Mouse (Mus musculus): ENCODE measurements around the gene Ap1s1. TPM values are rescaled to one million over a fixed set of nuclear protein-coding genes. Genes with fewer than 3 reads are reported as not detected.

The Ap1s1 gene
- 284 and 285 TPM in 2 replicates for polyA plus RNA-seq (2015; fragmentation: Nextera tagmentation; extraction: Ambion mirVana)

- peak; percentile 94 for ATAC-seq
- peak within 1 kb of the TSS; percentile 86 for H3K27ac ChIP-seq (ENCODE audit: low read length)
- WGBS, result under 1% methylated on average over 48 of the region's 48 CpGs
Measured at GRCm38 (mm10) chr5:137045402-137046323, at the start of gene Ap1s1. Ap1s1 (minus strand) TSS chr5:137046135.

GRCm38 (mm10) chr5:137095135-137095534 is 49.2 kb upstream of the Ap1s1 start:
- H3K27me3 ChIP-seq (replicated peaks; ENCODE audit: control insufficient read depth, insufficient read depth, low read length), result no peaks in the 10 kb centered on the region
- no peak overlapping the region for H3K4me2 ChIP-seq (ENCODE audit: low read depth, low read length)
- no peak for ATAC-seq
- 0 out of 2 replicates have a peak, but pooled peaks cover 3% of the 10 kb centered on the region for H3K4me1 ChIP-seq (ENCODE audit: control insufficient read depth, insufficient read depth, low read length)
- H3K36me3 ChIP-seq (ENCODE audit: control insufficient read depth, insufficient read depth, low read length), result no peaks in the 10 kb centered on the region
- H3K9ac ChIP-seq (ENCODE audit: low read depth, low read length), result no peak overlapping the region
- 90% methylated on average over 10 of the region's 10 CpGs for WGBS
- H3K27ac ChIP-seq (ENCODE audit: low read length), result no peak overlapping the region
- H3K9me3 ChIP-seq (ENCODE audit: control insufficient read depth, low read length), result no peaks in the 10 kb centered on the region
- no peak overlapping the region for H3K4me3 ChIP-seq (ENCODE audit: low read length)

More at GRCm38 (mm10) chr5:137045402-137046323, at the start of gene Ap1s1:
- Histone ChIP-seq H3K9ac (ENCODE audit: low read depth, low read length) (peak within 1 kb of the TSS; percentile 74), H3K4me1 (ENCODE audit: control insufficient read depth, insufficient read depth, low read length) (peaks cover 7% of the 10 kb centered on the region; the same call in 1 of the 2 replicates), H3K36me3 (ENCODE audit: control insufficient read depth, insufficient read depth, low read length) (peaks cover 14% of the 10 kb centered on the region; the same call in 1 of the 2 replicates), H3K27me3 (replicated peaks; ENCODE audit: control insufficient read depth, insufficient read depth, low read length) (no peaks in the 10 kb centered on the region), H3K4me2 (ENCODE audit: low read depth, low read length) (peak within 1 kb of the TSS; percentile 82), H3K9me3 (ENCODE audit: control insufficient read depth, low read length) (no peaks in the 10 kb centered on the region), H3K4me3 (ENCODE audit: low read length) (peak within 1 kb of the TSS; percentile 83)

DNA sequence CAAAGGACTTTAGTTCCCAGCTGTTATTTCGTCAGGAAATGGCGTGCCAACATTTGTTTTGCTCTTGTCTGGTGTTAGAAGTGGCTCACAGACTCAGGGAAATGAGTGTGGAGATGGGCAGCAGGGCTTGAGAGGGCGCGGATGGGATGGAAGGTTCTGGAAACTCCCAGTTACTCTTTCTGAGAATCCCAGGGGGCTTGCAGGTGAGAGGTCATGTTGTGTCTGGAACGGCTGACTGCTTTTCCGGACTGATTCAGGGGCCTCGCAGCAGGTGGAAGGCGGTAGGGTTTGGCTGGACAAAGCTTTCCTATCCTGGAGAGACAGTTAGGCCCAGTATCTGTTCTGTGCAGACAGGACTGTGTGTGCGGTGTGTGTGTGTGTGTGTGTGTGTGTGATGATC is 47.8 kb upstream of the Ap1s1 start:
- WGBS, result 75% methylated on average over 9 of the region's 9 CpGs
- H3K27me3 ChIP-seq (replicated peaks; ENCODE audit: control insufficient read depth, insufficient read depth, low read length), result no peaks in the 10 kb centered on the region

DNA sequence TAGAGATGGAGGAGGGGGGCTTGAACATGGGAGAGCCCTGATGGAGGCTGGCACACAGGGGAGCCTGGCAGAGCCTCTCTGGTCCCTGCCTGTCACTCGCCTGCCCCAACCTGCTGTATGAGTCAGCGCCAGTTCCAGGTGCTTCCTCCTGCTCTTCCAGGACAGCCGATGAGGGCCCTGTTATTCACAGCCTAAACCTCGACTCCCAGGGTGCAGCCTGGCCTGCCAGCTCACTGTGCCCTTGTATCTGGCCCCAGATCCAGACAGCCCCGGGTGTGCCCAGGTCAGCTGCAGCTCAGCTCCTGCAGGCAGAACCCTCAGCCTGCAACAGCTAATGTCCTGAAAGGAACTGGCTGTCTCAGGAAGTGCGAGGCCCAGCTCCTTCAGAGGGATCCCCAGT is 45.6 kb upstream of the Ap1s1 start:
- Histone ChIP-seq H3K27ac (ENCODE audit: low read length) (no peak overlapping the region), H3K9ac (ENCODE audit: low read depth, low read length) (no peak overlapping the region), H3K9me3 (ENCODE audit: control insufficient read depth, low read length) (no peaks in the 10 kb centered on the region), H3K36me3 (ENCODE audit: control insufficient read depth, insufficient read depth, low read length) (no peaks in the 10 kb centered on the region), H3K4me3 (ENCODE audit: low read length) (no peak overlapping the region), H3K4me2 (ENCODE audit: low read depth, low read length) (no peak overlapping the region), H3K27me3 (replicated peaks; ENCODE audit: control insufficient read depth, insufficient read depth, low read length) (no peaks in the 10 kb centered on the region), H3K4me1 (ENCODE audit: control insufficient read depth, insufficient read depth, low read length) (0 out of 2 replicates have a peak, but pooled peaks cover 3% of the 10 kb centered on the region)
- 57% methylated on average over 6 of the region's 6 CpGs for WGBS
- ATAC-seq, result no peak

More for the DNA sequence above, 47.8 kb upstream of the Ap1s1 start:
- no peak overlapping the region for H3K4me3 ChIP-seq (ENCODE audit: low read length)
- H3K9me3 ChIP-seq (ENCODE audit: control insufficient read depth, low read length), result no peaks in the 10 kb centered on the region
- no peaks in the 10 kb centered on the region for H3K36me3 ChIP-seq (ENCODE audit: control insufficient read depth, insufficient read depth, low read length)
- no peak overlapping the region for H3K4me2 ChIP-seq (ENCODE audit: low read depth, low read length)
- H3K4me1 ChIP-seq (ENCODE audit: control insufficient read depth, insufficient read depth, low read length), result 0 out of 2 replicates have a peak, but pooled peaks cover 3% of the 10 kb centered on the region
- ATAC-seq, result no peak
- H3K27ac ChIP-seq (ENCODE audit: low read length), result no peak overlapping the region
- no peak overlapping the region for H3K9ac ChIP-seq (ENCODE audit: low read depth, low read length)

- H3K36me3 ChIP-seq (ENCODE audit: control insufficient read depth, insufficient read depth, low read length), result no peaks in the 10 kb centered on the region
- no peak for ATAC-seq
- H3K4me3 ChIP-seq (ENCODE audit: low read length), result no peak overlapping the region
- H3K27ac ChIP-seq (ENCODE audit: low read length), result no peak overlapping the region
- H3K9me3 ChIP-seq (ENCODE audit: control insufficient read depth, low read length), result no peaks in the 10 kb centered on the region
- WGBS, result 68% methylated on average over 10 of the region's 10 CpGs
- H3K9ac ChIP-seq (ENCODE audit: low read depth, low read length), result no peak overlapping the region
- 0 out of 2 replicates have a peak, but pooled peaks cover 2% of the 10 kb centered on the region for H3K4me1 ChIP-seq (ENCODE audit: control insufficient read depth, insufficient read depth, low read length)
- no peak overlapping the region for H3K4me2 ChIP-seq (ENCODE audit: low read depth, low read length)
- no peaks in the 10 kb centered on the region for H3K27me3 ChIP-seq (replicated peaks; ENCODE audit: control insufficient read depth, insufficient read depth, low read length)
Measured at GRCm38 (mm10) chr5:137090870-137091269, 44.9 kb upstream of the Ap1s1 start.

- H3K36me3 ChIP-seq (ENCODE audit: control insufficient read depth, insufficient read depth, low read length), result no peaks in the 10 kb centered on the region
- H3K9me3 ChIP-seq (ENCODE audit: control insufficient read depth, low read length), result no peaks in the 10 kb centered on the region
- 80% methylated on average over 8 of the region's 8 CpGs for WGBS
- ATAC-seq, result no peak
- H3K9ac ChIP-seq (ENCODE audit: low read depth, low read length), result no peak overlapping the region
- H3K4me1 ChIP-seq (ENCODE audit: control insufficient read depth, insufficient read depth, low read length), result no peaks in the 10 kb centered on the region
- no peak overlapping the region for H3K4me2 ChIP-seq (ENCODE audit: low read depth, low read length)
- H3K4me3 ChIP-seq (ENCODE audit: low read length), result no peak overlapping the region
- H3K27me3 ChIP-seq (replicated peaks; ENCODE audit: control insufficient read depth, insufficient read depth, low read length), result no peaks in the 10 kb centered on the region
- H3K27ac ChIP-seq (ENCODE audit: low read length), result no peak overlapping the region
Measured at GRCm38 (mm10) chr5:137087410-137087809, 41.5 kb upstream of the Ap1s1 start.

DNA sequence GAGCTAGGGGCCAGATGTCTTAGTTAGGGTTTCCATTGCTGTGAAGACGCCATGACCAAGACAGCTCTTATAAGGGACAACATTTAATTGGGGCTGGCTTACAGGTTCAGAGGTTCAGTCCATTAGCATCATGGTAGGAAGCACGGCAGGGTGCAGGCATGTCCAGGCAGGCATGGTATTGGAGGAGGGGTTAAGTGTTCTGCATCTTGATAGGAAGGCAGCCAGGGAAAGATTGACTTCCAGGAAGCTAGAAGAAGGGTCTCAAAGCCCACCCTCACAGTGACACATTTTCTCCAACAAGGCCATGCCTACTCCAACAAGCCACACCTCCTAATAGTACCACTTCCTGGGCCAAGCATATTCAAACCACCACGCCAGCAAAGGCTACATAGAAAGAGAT is 39.8 kb upstream of the Ap1s1 start:
- no peak overlapping the region for H3K9ac ChIP-seq (ENCODE audit: low read depth, low read length)
- H3K4me2 ChIP-seq (ENCODE audit: low read depth, low read length), result no peak overlapping the region
- no peak overlapping the region for H3K4me3 ChIP-seq (ENCODE audit: low read length)
- no peaks in the 10 kb centered on the region for H3K36me3 ChIP-seq (ENCODE audit: control insufficient read depth, insufficient read depth, low read length)
- 0 out of 2 replicates have a peak, but pooled peaks cover 1% of the 10 kb centered on the region for H3K4me1 ChIP-seq (ENCODE audit: control insufficient read depth, insufficient read depth, low read length)
- 88% methylated on average over 3 of the region's 3 CpGs for WGBS
- no peak for ATAC-seq
- H3K27ac ChIP-seq (ENCODE audit: low read length), result no peak overlapping the region
- H3K9me3 ChIP-seq (ENCODE audit: control insufficient read depth, low read length), result no peaks in the 10 kb centered on the region
- H3K27me3 ChIP-seq (replicated peaks; ENCODE audit: control insufficient read depth, insufficient read depth, low read length), result no peaks in the 10 kb centered on the region

DNA sequence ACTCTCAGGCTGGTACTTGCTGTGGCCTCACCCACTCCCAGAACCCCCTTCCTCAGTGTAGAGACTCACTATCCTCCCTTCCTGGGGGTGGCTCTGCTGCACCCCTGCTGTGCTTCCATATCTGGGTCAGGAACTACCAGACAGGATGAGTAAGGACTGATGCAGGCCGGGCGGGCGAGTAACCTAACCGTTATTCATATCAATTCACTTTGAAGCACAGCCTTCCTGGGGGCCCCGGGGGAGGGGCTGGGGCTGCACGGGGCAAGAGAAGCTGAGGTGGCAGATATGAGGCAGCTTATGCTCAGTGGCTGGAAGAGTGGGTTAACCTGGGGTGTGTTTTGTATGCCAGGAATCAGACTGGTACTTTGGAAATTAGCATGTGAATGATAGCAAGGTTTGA is 39.1 kb upstream of the Ap1s1 start:
- Histone ChIP-seq H3K9ac (ENCODE audit: low read depth, low read length) (no peak overlapping the region), H3K4me3 (ENCODE audit: low read length) (no peak overlapping the region), H3K4me1 (ENCODE audit: control insufficient read depth, insufficient read depth, low read length) (0 out of 2 replicates have a peak, but pooled peaks cover 2% of the 10 kb centered on the region), H3K4me2 (ENCODE audit: low read depth, low read length) (no peak overlapping the region), H3K27ac (ENCODE audit: low read length) (no peak overlapping the region), H3K36me3 (ENCODE audit: control insufficient read depth, insufficient read depth, low read length) (no peaks in the 10 kb centered on the region), H3K9me3 (ENCODE audit: control insufficient read depth, low read length) (no peaks in the 10 kb centered on the region), H3K27me3 (replicated peaks; ENCODE audit: control insufficient read depth, insufficient read depth, low read length) (no peaks in the 10 kb centered on the region)
- WGBS, result 72% methylated on average over 6 of the region's 6 CpGs
- no peak for ATAC-seq

GRCm38 (mm10) chr5:137083051-137083450 is 37.1 kb upstream of the Ap1s1 start:
- Histone ChIP-seq H3K4me2 (ENCODE audit: low read depth, low read length) (no peak overlapping the region), H3K4me3 (ENCODE audit: low read length) (no peak overlapping the region), H3K9me3 (ENCODE audit: control insufficient read depth, low read length) (no peaks in the 10 kb centered on the region), H3K9ac (ENCODE audit: low read depth, low read length) (no peak overlapping the region), H3K36me3 (ENCODE audit: control insufficient read depth, insufficient read depth, low read length) (no peaks in the 10 kb centered on the region), H3K4me1 (ENCODE audit: control insufficient read depth, insufficient read depth, low read length) (peaks cover 13% of the 10 kb centered on the region), H3K27me3 (replicated peaks; ENCODE audit: control insufficient read depth, insufficient read depth, low read length) (no peaks in the 10 kb centered on the region), H3K27ac (ENCODE audit: low read length) (no peak overlapping the region)
- WGBS, result 78% methylated on average over 4 of the region's 4 CpGs
- ATAC-seq, result no peak

All from intestine, embryonic 16.5 days (tissue).